Mouse (Mus musculus) thymus, postnatal 10 days (tissue): ENCODE data around the gene Platr17.
"Not testable (repeated sequence)": the region's sequence is repeated elsewhere in the genome, so short reads cannot be mapped to it uniquely, and the experiment has no call there.

Experiments
- DNase-seq, 2 experiments: peaks; one replicate each; pipeline ENCODE4 v3.0.0; 2021; ENCODE audit warnings: low spot score in 2 of 2

Platr17 gene

GRCm38 (mm10) chr17:33902491-33902890, 2.4 kb upstream of the Platr17 start:
- no peak for DNase-seq

DNA sequence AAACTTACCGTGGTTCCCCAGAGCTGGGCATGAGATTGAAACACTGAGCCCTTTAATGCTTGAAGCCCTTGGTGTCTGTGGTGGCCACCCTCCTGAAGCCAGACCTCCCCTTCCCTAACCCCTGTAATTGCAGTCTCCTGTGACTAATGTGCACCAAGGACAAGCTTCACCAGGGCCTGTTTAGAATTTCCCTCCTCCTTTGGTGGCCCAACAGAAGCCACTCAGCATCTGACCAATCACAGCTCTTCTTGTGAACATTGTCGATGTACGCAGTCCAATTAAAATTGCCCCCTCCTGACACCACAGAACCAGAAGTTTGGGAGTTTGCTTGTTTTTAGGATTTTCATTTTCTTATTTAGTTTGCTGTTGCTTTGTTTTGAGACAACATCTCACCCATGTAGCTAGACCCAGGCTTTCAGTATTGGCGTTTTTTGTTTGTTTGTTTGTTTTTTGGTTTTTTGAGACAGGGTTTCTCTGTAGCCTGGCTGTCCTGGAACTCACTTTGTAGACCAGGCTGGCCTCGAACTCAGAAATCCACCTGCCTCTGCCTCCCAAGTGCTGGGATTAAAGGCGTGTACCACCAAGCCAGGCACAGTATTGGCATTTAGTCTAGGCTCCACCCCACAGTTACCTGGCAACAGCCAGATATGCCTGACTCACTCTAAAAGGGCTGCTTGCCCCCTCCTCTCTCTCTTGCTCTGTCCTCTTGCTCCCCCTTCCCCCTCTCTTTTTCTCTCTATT, 854 bp upstream of the Platr17 start:
- not testable (repeated sequence) for DNase-seq

- peak; percentile 34 to 41 for DNase-seq
These were observed 3.6 kb downstream of the Platr17 start for GRCm38 (mm10) chr17:33908331-33909076.

GRCm38 (mm10) chr17:33909077-33909868, 4.3 kb downstream of the Platr17 start, which contains the start of gene Daxx:
Daxx (plus strand) TSS chr17:33909414.
- peak; percentile 98 to 99 for DNase-seq

- peak in 1 of 2 experiments; percentile 34 for DNase-seq
These were observed 4.9 kb downstream of the Platr17 start for GRCm38 (mm10) chr17:33909869-33910250.

DNA sequence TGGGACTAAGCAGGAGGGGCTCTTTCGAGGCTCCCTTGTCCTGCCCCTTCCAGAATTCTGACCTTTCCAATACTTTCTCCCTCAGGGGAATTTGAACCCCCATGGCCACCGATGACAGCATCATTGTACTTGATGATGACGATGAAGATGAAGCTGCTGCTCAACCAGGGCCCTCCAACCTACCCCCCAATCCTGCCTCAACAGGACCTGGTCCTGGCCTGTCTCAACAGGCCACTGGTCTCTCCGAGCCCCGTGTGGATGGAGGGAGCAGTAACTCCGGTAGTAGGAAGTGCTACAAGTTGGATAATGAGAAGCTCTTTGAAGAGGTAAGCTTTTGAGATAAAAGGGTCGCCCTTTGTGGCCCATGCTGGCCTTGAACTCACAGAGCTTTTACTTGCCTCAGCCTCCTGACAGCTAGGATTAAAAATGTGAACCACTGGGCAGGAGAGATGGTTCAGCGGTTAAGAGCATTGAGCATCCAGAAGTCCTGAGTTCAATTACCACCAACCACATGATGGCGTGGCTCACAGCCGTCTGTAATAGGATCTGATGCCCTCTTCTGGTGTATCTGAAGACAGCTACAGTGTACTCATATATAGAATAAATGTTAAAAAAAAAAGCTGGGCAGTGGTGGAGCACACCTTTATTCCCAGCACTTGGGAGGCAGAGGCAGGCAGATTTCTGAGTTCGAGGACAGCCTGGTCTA, 5.6 kb downstream of the Platr17 start:
- no peak for DNase-seq

DNA sequence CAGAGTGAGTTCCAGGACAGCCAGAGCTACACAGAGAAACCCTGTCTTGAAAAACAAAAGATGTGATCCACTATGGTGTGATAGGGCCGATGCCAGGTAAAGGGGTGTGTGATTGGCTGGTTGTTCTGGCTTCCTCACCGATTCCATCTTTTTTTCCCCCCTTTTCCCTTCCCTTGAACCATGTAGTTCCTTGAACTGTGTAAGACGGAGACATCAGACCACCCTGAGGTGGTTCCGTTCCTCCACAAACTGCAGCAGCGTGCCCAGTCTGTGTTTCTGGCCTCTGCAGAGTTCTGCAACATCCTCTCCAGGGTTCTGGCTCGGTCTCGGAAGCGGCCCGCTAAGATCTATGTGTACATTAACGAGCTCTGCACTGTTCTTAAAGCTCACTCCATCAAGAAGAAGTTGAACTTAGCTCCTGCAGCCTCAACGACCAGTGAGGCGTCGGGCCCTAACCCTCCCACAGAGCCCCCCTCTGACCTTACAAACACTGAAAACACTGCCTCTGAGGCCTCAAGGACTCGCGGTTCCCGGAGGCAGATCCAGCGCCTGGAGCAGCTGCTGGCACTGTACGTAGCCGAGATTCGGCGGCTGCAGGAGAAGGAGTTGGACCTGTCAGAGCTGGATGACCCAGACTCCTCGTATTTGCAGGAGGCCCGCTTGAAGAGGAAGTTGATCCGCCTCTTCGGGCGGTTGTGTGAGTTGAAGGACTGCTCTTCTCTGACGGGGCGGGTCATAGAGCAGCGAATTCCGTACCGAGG, 6.3 kb downstream of the Platr17 start:
- no peak for DNase-seq

- no peak for DNase-seq
These were observed 7.0 kb downstream of the Platr17 start for GRCm38 (mm10) chr17:33911813-33912414.

GRCm38 (mm10) chr17:33913264-33913663, 8.3 kb downstream of the Platr17 start:
- no peak for DNase-seq

- no peak for DNase-seq
These were observed 9.0 kb downstream of the Platr17 start for GRCm38 (mm10) chr17:33913905-33914304.

- DNase-seq = no peak
These were observed 10.0 kb downstream of the Platr17 start for GRCm38 (mm10) chr17:33914969-33915391.

- peak; percentile 89 to 91 for DNase-seq
These were observed 10.8 kb downstream of the Platr17 start, which contains the start of the genes Tapbp and Zbtb22 for GRCm38 (mm10) chr17:33915671-33916250. Tapbp (plus strand) TSS chr17:33915899. Zbtb22 (plus strand) TSS chr17:33915904.

GRCm38 (mm10) chr17:33916294-33916693, 11.4 kb downstream of the Platr17 start:
- DNase-seq = peak; percentile 74 to 83

- peak in 1 of 2 experiments; percentile 35 for DNase-seq
These were observed 12.1 kb downstream of the Platr17 start for GRCm38 (mm10) chr17:33916847-33917655.

GRCm38 (mm10) chr17:33917656-33918292, 12.8 kb downstream of the Platr17 start:
- no peak for DNase-seq

GRCm38 (mm10) chr17:33918293-33919203, 13.6 kb downstream of the Platr17 start:
- no peak for DNase-seq
